Mouse (Mus musculus): ENCODE results near the gene Hic1. TPM values are rescaled to one million over a fixed set of nuclear protein-coding genes. Genes with fewer than 3 reads are reported as not detected.

Hic1 gene
- polyA plus RNA-seq, 1 experiment = 0.28 TPM

DNA sequence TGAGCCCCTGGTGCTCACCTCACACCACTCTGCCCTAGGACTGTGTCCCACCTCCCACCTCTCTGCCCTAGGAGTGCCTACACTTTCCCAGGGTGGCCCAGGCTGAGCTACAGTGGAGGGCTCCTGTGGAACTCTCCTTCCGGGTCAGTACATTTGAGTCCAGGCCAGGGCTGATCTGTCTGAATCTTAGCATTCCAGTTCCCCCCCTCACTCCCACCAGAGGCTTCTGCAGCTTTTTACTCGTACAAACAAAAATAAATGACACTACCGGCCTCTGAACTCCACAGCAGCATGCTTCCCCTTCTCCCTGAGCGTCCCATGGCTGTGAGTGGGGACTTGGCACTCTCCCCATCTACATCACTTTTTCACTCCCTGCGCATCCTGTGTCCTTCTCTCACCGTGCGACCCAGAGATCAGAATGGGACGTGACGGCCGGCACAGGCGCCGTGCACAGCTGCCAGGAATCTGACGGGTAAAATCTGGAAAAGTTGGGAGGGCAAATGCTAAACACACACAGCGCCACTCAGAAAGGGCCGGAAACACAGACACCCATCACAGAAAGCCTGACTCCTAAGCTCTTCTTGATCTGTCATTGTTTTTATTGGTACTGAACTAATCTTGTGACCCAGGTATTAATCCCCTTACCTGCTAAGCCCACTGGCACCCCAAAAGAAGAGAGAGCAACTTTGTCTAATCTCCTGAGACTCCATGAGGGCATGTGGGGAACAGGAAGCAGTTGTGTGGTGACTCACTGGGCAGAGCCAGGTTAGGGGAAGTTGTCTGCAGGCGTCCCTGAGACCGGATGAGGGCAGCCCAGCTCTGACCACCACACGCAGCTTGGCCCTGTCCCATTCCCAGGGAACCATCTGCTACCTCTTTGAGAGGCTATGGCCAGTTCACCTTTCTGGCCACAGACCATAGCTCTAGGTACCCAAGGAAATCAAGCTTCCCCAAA, 16.4 kb downstream of the Hic1 start:
- TF ChIP-seq EP300 (IDR thresholded peaks at IDR 0.05; ENCODE audit: insufficient read depth, low read depth, low read length) (no peak), CTCF (IDR thresholded peaks at IDR 0.05; ENCODE audit: low read depth, low read length) (no peak), POLR2A (IDR thresholded peaks at IDR 0.05; ENCODE audit: insufficient read depth, low read length) (no peak)
- no peaks in the 10 kb centered on the region for H3K27me3 ChIP-seq (ENCODE audit: control insufficient read depth, insufficient read depth, low read length, poor library complexity, severe bottlenecking)
- 0 out of 2 replicates have a peak, but pooled peaks cover 3% of the 10 kb centered on the region for H3K36me3 ChIP-seq (ENCODE audit: control insufficient read depth, insufficient read depth, low read length, poor library complexity, severe bottlenecking)
- no peaks in the 10 kb centered on the region for H3K9me3 ChIP-seq (replicated peaks; ENCODE audit: control insufficient read depth, insufficient read depth, low read length, poor library complexity, severe bottlenecking)
- no peak overlapping the region for H3K4me3 ChIP-seq (ENCODE audit: low read depth, low read length)
- H3K27ac ChIP-seq (ENCODE audit: insufficient read depth, low read length) = no peak overlapping the region
- H3K9ac ChIP-seq (ENCODE audit: low read depth, poor library complexity, severe bottlenecking) = no peak overlapping the region
- peaks cover 1% of the 10 kb centered on the region for H3K4me1 ChIP-seq (ENCODE audit: control insufficient read depth, insufficient read depth, low read length)

DNA sequence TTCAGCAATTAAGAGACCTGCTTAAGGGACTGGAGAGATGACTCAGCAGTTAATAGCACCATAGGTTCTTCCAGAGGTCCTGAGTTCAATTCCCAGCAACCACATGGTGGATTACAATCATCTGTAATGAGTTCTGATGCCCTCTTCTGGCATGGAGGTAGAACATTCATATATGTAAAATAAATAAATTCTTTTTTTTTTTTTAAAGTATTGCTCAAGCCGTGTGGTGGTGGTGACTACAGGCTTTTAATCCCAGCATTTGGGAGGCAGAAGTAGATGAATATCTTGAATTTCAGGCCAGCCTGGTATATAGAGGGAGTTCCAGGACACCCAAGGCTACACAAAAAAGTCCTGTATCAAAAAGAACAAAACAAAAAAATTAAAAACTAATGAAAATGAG, 19.0 kb downstream of the Hic1 start:
- Histone ChIP-seq H3K4me3 (ENCODE audit: low read depth, low read length) (no peak overlapping the region), H3K27ac (ENCODE audit: insufficient read depth, low read length) (no peak overlapping the region), H3K27me3 (ENCODE audit: control insufficient read depth, insufficient read depth, low read length, poor library complexity, severe bottlenecking) (no peaks in the 10 kb centered on the region), H3K9ac (ENCODE audit: low read depth, poor library complexity, severe bottlenecking) (no peak overlapping the region), H3K9me3 (replicated peaks; ENCODE audit: control insufficient read depth, insufficient read depth, low read length, poor library complexity, severe bottlenecking) (no peaks in the 10 kb centered on the region), H3K36me3 (ENCODE audit: control insufficient read depth, insufficient read depth, low read length, poor library complexity, severe bottlenecking) (0 out of 2 replicates have a peak, but pooled peaks cover 3% of the 10 kb centered on the region), H3K4me1 (ENCODE audit: control insufficient read depth, insufficient read depth, low read length) (peaks cover 5% of the 10 kb centered on the region)
- TF ChIP-seq EP300 (IDR thresholded peaks at IDR 0.05; ENCODE audit: insufficient read depth, low read depth, low read length) (no peak), POLR2A (IDR thresholded peaks at IDR 0.05; ENCODE audit: insufficient read depth, low read length) (no peak), CTCF (IDR thresholded peaks at IDR 0.05; ENCODE audit: low read depth, low read length) (no peak)

DNA sequence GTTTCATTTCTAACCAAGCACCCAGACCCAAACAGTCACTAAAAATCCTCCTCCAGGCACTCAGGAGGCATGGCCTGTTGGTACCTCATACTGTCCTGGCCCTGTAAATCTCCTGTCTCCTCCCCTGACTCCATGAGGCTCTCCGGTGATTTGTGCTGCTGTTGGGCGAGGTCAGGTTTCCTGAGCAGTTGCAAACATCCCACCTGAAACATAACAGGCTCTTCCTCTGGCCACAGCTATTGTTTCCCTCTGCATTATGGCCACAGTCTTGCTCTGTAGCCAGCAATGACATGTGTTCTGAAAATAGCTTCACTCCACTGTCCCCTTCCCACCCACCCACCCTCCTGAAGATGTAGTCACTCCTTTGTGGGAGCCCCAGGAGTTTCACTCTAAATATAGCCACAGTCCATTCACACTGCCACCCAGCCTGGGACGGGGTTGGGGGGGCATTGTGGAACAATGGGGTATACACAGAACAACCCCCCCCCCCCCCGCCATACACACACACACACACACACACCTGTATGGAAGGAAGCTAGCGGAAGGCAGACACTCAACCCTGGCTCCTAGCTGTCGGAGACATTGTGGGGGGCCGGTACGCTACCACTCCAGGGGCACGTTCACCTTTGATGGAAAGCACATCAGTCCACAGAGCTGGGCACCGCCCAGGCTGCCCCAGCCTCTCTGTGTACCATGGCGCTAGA, 20.8 kb downstream of the Hic1 start:
- Histone ChIP-seq H3K4me1 (ENCODE audit: control insufficient read depth, insufficient read depth, low read length) (peaks cover 5% of the 10 kb centered on the region), H3K27ac (ENCODE audit: insufficient read depth, low read length) (0 out of 2 replicates have a peak overlapping the region, but pooled peaks have one; percentile 10), H3K9ac (ENCODE audit: low read depth, poor library complexity, severe bottlenecking) (no peak overlapping the region), H3K4me3 (ENCODE audit: low read depth, low read length) (no peak overlapping the region), H3K9me3 (replicated peaks; ENCODE audit: control insufficient read depth, insufficient read depth, low read length, poor library complexity, severe bottlenecking) (no peaks in the 10 kb centered on the region), H3K27me3 (ENCODE audit: control insufficient read depth, insufficient read depth, low read length, poor library complexity, severe bottlenecking) (no peaks in the 10 kb centered on the region), H3K36me3 (ENCODE audit: control insufficient read depth, insufficient read depth, low read length, poor library complexity, severe bottlenecking) (0 out of 2 replicates have a peak, but pooled peaks cover 3% of the 10 kb centered on the region)
- no peak for TF ChIP-seq EP300 (IDR thresholded peaks at IDR 0.05; ENCODE audit: insufficient read depth, low read depth, low read length)
- TF ChIP-seq CTCF (IDR thresholded peaks at IDR 0.05; ENCODE audit: low read depth, low read length) = no peak
- no peak for TF ChIP-seq POLR2A (IDR thresholded peaks at IDR 0.05; ENCODE audit: insufficient read depth, low read length)

DNA sequence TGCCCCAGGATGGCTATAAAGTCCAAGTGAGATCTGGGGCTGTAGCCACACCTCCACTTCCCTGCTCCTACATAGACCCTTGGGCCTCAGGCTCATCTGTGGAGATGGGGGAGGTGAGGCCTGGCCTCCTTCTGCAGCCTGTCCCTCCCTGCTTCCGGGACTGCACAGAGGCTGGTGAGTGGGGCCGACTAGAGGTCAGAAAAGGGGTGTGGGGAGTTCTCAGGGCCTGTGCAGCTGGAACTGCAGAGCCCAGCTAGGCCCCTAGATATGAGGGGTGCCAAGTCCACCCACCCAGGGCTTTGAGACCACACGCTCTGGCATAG, 21.5 kb downstream of the Hic1 start:
- Histone ChIP-seq H3K27me3 (ENCODE audit: control insufficient read depth, insufficient read depth, low read length, poor library complexity, severe bottlenecking) (no peaks in the 10 kb centered on the region), H3K4me3 (ENCODE audit: low read depth, low read length) (no peak overlapping the region), H3K9me3 (replicated peaks; ENCODE audit: control insufficient read depth, insufficient read depth, low read length, poor library complexity, severe bottlenecking) (no peaks in the 10 kb centered on the region), H3K36me3 (ENCODE audit: control insufficient read depth, insufficient read depth, low read length, poor library complexity, severe bottlenecking) (0 out of 2 replicates have a peak, but pooled peaks cover 3% of the 10 kb centered on the region), H3K4me1 (ENCODE audit: control insufficient read depth, insufficient read depth, low read length) (peaks cover 5% of the 10 kb centered on the region), H3K27ac (ENCODE audit: insufficient read depth, low read length) (0 out of 2 replicates have a peak overlapping the region, but pooled peaks have one; percentile 10), H3K9ac (ENCODE audit: low read depth, poor library complexity, severe bottlenecking) (no peak overlapping the region)
- TF ChIP-seq EP300 (IDR thresholded peaks at IDR 0.05; ENCODE audit: insufficient read depth, low read depth, low read length) = no peak
- TF ChIP-seq CTCF (IDR thresholded peaks at IDR 0.05; ENCODE audit: low read depth, low read length) = no peak
- TF ChIP-seq POLR2A (IDR thresholded peaks at IDR 0.05; ENCODE audit: insufficient read depth, low read length) = no peak

DNA sequence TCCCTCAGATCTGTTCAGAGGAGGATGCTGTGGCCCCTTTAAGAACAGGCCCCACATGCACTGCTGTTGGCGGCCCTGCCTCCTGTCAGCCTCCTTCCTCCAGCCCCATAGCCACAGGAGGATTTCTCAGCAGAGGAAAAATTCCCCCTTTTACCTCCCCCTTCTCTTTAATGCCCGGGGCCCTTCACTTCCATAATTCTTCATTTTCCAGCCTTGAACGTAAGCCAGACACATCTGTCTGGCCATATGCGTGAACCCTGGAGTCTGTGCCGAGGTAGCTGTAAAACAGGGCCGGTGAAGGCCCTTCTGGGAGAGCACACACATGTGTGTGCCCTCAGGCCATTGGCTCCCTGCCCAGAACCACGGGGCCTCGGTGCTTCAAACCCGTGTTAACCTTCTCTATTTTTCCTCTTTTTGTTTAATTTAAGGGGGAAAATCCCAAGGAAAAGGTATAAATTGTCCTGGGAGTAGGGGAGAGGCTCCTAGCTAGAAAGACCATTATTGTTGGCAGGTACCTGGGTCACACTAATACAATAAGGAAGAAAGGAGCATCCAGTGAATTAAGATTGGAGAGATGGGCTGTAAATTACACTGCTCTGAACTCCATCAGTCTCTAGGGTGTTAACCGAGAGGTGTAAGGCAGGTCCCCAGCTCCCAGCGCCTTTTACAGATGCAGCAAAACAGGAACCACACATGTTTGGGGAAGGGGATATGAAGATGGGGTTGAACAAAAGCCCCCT, 22.0 kb downstream of the Hic1 start:
- peaks cover 5% of the 10 kb centered on the region for H3K4me1 ChIP-seq (ENCODE audit: control insufficient read depth, insufficient read depth, low read length)

More for the DNA sequence above, 22.0 kb downstream of the Hic1 start:
- no peak for TF ChIP-seq POLR2A (IDR thresholded peaks at IDR 0.05; ENCODE audit: insufficient read depth, low read length)
- no peak for TF ChIP-seq CTCF (IDR thresholded peaks at IDR 0.05; ENCODE audit: low read depth, low read length)
- TF ChIP-seq EP300 (IDR thresholded peaks at IDR 0.05; ENCODE audit: insufficient read depth, low read depth, low read length) = no peak
- 0 out of 2 replicates have a peak, but pooled peaks cover 3% of the 10 kb centered on the region for H3K36me3 ChIP-seq (ENCODE audit: control insufficient read depth, insufficient read depth, low read length, poor library complexity, severe bottlenecking)
- H3K9me3 ChIP-seq (replicated peaks; ENCODE audit: control insufficient read depth, insufficient read depth, low read length, poor library complexity, severe bottlenecking) = no peaks in the 10 kb centered on the region
- no peak overlapping the region for H3K9ac ChIP-seq (ENCODE audit: low read depth, poor library complexity, severe bottlenecking)
- no peaks in the 10 kb centered on the region for H3K27me3 ChIP-seq (ENCODE audit: control insufficient read depth, insufficient read depth, low read length, poor library complexity, severe bottlenecking)
- no peak overlapping the region for H3K4me3 ChIP-seq (ENCODE audit: low read depth, low read length)
- H3K27ac ChIP-seq (ENCODE audit: insufficient read depth, low read length) = no peak overlapping the region
